Mouse (Mus musculus) midbrain, embryonic 10.5 days (tissue): Measurements from ENCODE around the gene Pla2g1b. TPM values are rescaled to one million over a fixed set of nuclear protein-coding genes. Genes with fewer than 3 reads are reported as not detected.

Source experiments
- DNase-seq: peaks from one replicate; pipeline ENCODE4 v3.0.0-alpha.2; 2017; ENCODE audit warnings: low spot score
- H3K27ac ChIP-seq: fragments of 300-500 bp; sonication (generic); replicated peaks from 2 replicates; pipeline ENCODE4 v1.5.1; 2016; ENCODE audit warnings: mild to moderate bottlenecking
- H3K27me3 ChIP-seq: fragments of 300-500 bp; sonication (generic); 2 replicates; pipeline ENCODE4 v1.6.1; 2016; ENCODE audit warnings: low read depth, mild to moderate bottlenecking; ENCODE audit not compliant: poor library complexity, severe bottlenecking
- H3K36me3 ChIP-seq: fragments of 300-500 bp; sonication (generic); 2 replicates; pipeline ENCODE4 v1.6.1; 2016; ENCODE audit warnings: mild to moderate bottlenecking, moderate library complexity
- H3K4me1 ChIP-seq: fragments of 300-500 bp; sonication (generic); 2 replicates; pipeline ENCODE4 v1.6.1; 2016
- H3K4me3 ChIP-seq: fragments of 300-500 bp; sonication (generic); 2 replicates; pipeline ENCODE4 v1.5.1; 2016; ENCODE audit warnings: mild to moderate bottlenecking, moderate library complexity
- H3K9me3 ChIP-seq: fragments of 300-500 bp; sonication (generic); replicated peaks from 2 replicates; pipeline ENCODE4 v1.6.1; 2016; ENCODE audit warnings: mild to moderate bottlenecking
- WGBS: fragments of 180-500 bp; shearing (Covaris S2); methylation state at CpG from one replicate; pipeline ENCODE4 v1.1.7; 2016; 5-methylcytosine and 5-hydroxymethylcytosine counted together
- polyA plus RNA-seq: library from polyadenylated mRNA; unstranded; fragments of >200 nt; fragmentation: Nextera tagmentation; extraction: Ambion mirVana; gene quantifications from 2 replicates; pipeline ENCODE4 v1.2.1, GENCODE M21; 2016

The Pla2g1b gene
- polyA plus RNA-seq, 1 experiment from 2014 or later: 0.62 TPM

DNA sequence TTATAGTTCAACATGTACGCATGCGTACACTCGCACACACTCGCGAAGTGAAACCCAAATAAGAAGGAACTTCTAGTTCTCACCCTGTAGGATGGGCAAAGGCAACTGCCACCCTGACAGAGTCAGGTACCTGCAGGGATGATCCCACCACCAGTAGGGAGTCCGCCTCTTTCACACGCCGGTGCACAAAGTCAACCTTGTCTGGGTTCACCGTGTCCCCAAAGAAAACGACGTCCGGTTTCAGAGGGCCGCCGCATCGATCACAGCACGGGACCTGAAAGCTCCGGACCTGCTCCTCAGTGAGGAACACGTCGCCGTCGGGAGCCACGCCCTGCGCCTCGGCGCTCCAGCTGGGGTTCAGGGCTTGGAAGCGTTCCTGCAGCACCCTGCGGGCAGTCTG, 14.0 kb downstream of the Pla2g1b start:
- H3K27me3 ChIP-seq: peaks cover 44% of the 10 kb centered on the region
- no peaks in the 10 kb centered on the region for H3K9me3 ChIP-seq
- no peak for DNase-seq
- WGBS: 15% methylated on average over 27 of the region's 27 CpGs
- peaks cover 44% of the 10 kb centered on the region for H3K4me1 ChIP-seq
- H3K36me3 ChIP-seq: peaks cover 20% of the 10 kb centered on the region
- H3K27ac ChIP-seq: no peak overlapping the region
- peak overlapping the region; percentile 36 for H3K4me3 ChIP-seq

DNA sequence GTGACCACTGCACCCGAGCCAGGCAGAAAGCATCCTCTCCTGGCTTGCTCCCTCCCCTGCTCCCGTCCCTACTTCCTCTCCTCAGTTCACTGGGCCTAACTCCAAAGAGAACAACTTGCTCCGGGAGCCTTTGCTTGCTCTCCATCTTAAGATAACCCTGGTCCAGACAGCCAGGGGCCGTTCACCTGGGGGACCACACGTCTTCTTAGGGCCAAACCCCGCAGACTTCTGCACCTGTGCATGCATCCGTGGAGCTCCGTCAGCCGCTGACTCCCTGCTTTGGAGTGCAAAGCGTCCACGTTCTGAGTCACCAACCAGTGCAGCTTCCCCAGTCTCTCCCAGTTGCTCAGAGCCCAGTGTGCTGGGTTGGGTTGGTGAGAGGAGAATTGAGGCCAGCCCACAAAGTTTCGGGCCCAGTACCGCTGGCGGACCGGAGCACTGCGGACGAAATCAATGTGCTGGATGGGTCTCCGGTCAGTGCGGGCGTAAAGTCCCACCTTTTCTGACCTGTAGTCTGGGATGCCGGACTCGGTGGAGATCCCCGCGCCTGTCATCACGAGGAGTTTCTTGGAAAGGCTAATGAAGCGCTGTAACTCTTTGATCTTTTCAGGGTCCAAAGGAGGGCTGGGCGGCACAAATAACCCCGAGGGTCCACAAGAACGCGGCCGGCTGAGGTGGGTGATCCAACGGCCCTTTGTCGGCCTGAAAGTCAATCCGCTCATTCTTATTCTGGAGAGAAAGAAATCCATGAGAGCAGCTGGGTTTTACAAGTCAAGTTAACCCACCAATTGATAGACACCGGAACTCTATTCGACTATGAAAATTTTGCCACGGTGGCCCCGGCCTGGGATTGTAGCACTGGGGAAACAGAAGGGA, 16.6 kb downstream of the Pla2g1b start:
- H3K27me3 ChIP-seq: peaks cover 44% of the 10 kb centered on the region
- WGBS: 17% methylated on average over 38 of the region's 38 CpGs
- peak overlapping the region; percentile 42 for H3K4me3 ChIP-seq
- peak; percentile 33 for DNase-seq
- H3K36me3 ChIP-seq: peaks cover 10% of the 10 kb centered on the region; the same call in 1 of the 2 replicates
- no peaks in the 10 kb centered on the region for H3K9me3 ChIP-seq
- 0 out of 2 replicates have a peak overlapping the region, but pooled peaks have one; percentile 7 for H3K27ac ChIP-seq
- peaks cover 30% of the 10 kb centered on the region for H3K4me1 ChIP-seq

DNA sequence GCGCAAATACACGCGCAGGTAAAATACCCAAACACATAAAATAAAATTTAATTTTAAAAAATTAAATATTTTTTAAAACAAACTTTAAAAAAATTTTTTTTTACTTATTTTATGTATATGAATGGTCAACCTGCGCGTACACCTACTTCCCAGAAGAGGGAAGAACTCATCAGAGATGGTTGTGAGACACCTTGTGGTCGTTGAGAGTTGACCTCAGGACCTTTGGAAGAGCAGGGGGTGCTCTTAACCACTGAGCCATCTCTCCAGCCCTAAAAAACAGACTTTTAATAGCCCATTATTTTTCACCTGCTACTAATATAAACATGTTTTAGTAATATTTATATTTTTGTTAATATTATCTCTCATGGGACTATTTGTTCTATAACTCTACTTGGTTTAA, 17.3 kb downstream of the Pla2g1b start:
- DNase-seq: no peak
- peaks cover 44% of the 10 kb centered on the region for H3K27me3 ChIP-seq
- no peaks in the 10 kb centered on the region for H3K9me3 ChIP-seq
- WGBS: 19% methylated on average over 6 of the region's 6 CpGs
- peak overlapping the region; percentile 53 for H3K4me3 ChIP-seq
- peaks cover 30% of the 10 kb centered on the region for H3K4me1 ChIP-seq
- H3K36me3 ChIP-seq: 0 out of 2 replicates have a peak, but pooled peaks cover 5% of the 10 kb centered on the region
- no peak overlapping the region for H3K27ac ChIP-seq

DNA sequence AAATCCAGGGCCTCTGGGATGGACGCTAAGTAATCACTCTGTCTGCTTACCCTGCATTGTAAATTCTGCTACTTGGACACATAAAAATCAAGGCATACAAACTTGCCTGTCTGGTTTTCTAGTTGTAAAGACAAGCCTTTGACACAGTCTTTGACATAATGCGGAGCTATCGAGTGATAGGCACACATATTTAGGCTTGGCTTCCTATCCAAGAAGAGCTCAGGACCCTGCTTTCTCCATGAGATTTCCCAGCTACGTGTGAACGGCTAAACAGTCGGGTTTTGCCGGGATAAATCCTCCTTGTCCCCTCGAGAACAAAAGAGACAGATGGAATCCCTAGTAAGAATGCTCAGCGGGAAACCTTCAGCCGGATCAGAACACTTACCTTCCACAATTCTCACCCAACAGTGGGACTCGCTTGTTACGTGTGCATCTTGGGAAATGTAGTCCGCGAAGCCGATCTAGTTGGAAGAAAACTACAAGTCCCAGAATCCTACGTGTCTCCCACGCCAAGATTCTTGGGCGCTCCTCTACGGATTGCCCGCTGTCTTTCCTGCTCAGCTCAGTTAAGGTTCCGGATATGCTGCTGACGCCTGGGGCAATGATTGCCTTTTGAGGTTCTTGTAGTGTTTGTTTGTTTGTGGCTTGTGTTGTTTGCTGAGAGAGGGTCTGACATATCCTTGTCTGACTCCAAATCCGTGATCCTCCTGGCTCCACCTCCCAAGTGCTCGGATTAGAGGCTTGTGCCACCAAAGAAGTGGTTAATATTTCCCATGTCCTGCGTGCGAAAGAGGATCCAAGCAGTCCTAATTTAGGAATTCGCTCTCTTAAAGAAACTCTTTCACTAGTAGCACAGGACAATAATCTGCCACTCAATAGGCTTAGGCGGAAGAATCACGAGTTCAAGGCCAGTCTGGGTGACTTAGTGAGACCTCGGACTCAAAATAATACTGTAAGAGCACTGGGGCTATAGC, 18.2 kb downstream of the Pla2g1b start, which contains the start of gene Sirt4:
TSS of gene Sirt4 (minus strand) at position 779 of the 974 bp plus-strand sequence.
- H3K4me1 ChIP-seq: peaks cover 36% of the 10 kb centered on the region
- peaks cover 43% of the 10 kb centered on the region for H3K27me3 ChIP-seq
- H3K9me3 ChIP-seq: no peaks in the 10 kb centered on the region
- DNase-seq: peak; percentile 84
- peak within 1 kb of the TSS; percentile 83 for H3K27ac ChIP-seq
- H3K36me3 ChIP-seq: 0 out of 2 replicates have a peak, but pooled peaks cover 5% of the 10 kb centered on the region
- WGBS: 9% methylated on average over 30 of the region's 30 CpGs
- peak within 1 kb of the TSS; percentile 53 for H3K4me3 ChIP-seq

DNA sequence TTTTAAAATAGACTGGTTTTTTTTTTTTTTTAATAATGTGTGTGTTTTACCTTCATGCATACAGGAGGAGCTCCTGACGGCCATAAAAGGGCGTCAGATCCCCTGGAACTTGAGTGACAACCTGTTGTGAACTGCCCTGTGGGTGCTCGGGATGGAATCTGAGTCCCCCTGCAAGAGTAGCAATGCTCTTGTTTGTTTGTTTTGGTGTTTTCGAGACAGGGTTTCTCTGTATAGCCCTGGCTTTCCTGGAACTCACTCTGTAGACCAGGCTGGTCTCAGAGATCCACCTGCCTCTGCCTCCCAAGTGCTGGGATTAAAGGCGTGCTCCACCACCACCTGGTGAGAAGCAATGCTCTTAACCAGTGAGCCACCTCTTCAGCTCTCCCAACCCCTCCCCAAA, 18.9 kb downstream of the Pla2g1b start:
- 74% methylated on average over 5 of the region's 5 CpGs for WGBS
- H3K27ac ChIP-seq: peak overlapping the region; percentile 83; the same call in 1 of the 2 replicates
- H3K27me3 ChIP-seq: peaks cover 35% of the 10 kb centered on the region
- no peaks in the 10 kb centered on the region for H3K9me3 ChIP-seq
- peaks cover 38% of the 10 kb centered on the region for H3K4me1 ChIP-seq
- H3K36me3 ChIP-seq: no peaks in the 10 kb centered on the region
- peak overlapping the region; percentile 53 for H3K4me3 ChIP-seq
- DNase-seq: no peak

DNA sequence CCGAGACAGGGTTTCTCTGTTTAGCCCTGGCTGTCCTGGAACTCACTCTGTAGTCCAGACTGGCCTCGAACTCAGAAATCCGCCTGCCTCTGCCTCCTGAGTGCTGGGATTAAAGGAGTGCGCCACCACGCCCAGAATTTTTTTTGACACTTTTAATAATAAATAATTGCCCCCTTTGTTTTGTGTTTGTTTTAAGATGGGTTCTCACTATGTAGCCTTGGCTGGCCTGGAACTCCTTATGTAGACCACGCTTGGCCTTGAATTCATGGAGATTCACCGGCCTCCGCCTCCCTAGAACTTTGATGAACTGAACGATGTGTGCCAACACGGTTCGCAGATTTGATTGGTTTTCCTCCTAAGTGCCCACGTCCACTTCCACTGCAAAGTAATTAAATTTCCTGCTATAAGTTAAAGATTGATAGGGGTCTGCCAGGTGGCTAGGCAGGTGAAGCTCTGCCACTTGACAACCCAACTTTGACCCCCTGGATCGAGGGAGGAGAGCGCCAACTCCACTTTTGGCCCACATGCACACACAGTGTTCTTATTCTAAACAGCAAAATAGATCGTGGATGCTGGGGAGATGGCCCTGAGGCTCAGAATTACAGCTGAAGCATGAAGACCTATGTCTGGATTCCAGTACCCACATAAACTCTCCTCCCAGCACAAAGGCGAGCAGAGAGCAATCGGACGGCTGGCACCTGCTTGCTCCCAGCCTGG, 19.6 kb downstream of the Pla2g1b start:
- 90% methylated on average over 18 of the region's 18 CpGs for WGBS
- H3K4me3 ChIP-seq: no peak overlapping the region
- H3K27me3 ChIP-seq: peaks cover 29% of the 10 kb centered on the region
- no peak for DNase-seq
- no peaks in the 10 kb centered on the region for H3K36me3 ChIP-seq
- H3K27ac ChIP-seq: no peak overlapping the region
- peaks cover 33% of the 10 kb centered on the region for H3K4me1 ChIP-seq
- no peaks in the 10 kb centered on the region for H3K9me3 ChIP-seq

DNA sequence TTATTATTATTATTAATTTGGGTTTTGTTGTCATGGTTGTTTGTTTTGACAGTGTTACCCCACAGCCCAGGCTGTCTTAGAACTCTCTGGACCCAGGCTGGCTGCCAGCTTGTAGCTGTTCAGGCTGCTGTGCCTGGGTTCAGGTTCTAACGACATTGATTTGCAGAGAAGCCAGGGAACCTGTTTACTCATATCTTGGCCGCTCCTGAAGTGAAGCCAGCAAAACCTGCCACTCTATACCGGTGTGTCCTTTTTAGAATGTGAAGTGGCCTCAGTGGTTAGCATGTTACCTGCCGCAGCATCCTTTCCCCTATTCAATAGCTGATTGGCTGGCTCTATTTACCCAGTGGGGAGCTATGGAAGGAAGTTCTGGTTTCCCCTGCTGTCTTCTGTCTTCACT, 20.7 kb downstream of the Pla2g1b start:
- no peak for DNase-seq
- H3K27ac ChIP-seq: no peak overlapping the region
- peaks cover 40% of the 10 kb centered on the region for H3K4me1 ChIP-seq
- no peak overlapping the region for H3K4me3 ChIP-seq
- H3K9me3 ChIP-seq: no peaks in the 10 kb centered on the region
- H3K27me3 ChIP-seq: peaks cover 18% of the 10 kb centered on the region
- no peaks in the 10 kb centered on the region for H3K36me3 ChIP-seq
- 49% methylated on average over 4 of the region's 4 CpGs for WGBS

DNA sequence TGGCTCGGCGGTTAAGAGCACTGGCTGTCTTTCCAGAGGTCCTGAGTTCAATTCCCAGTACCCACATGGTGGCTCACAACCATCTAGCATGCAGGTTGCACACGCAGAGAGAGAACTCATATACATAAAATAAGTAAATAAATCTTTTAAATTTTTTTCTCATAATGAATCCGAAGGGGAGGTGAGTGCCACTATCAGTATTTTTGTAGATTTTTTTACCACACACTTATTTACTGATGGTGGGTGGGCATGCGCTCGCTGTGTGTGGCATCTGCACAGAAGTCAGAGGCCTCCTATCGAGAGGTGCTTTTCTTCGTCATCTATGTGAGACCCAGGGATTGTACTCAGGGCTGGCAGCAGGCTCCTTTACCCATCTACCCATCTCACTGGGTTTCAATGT, 21.3 kb downstream of the Pla2g1b start:
- 88% methylated on average over 8 of the region's 8 CpGs for WGBS
- H3K27me3 ChIP-seq: peaks cover 12% of the 10 kb centered on the region
- no peak overlapping the region for H3K27ac ChIP-seq
- peaks cover 44% of the 10 kb centered on the region for H3K4me1 ChIP-seq
- no peak overlapping the region for H3K4me3 ChIP-seq
- DNase-seq: no peak
- H3K9me3 ChIP-seq: no peaks in the 10 kb centered on the region
- no peaks in the 10 kb centered on the region for H3K36me3 ChIP-seq

DNA sequence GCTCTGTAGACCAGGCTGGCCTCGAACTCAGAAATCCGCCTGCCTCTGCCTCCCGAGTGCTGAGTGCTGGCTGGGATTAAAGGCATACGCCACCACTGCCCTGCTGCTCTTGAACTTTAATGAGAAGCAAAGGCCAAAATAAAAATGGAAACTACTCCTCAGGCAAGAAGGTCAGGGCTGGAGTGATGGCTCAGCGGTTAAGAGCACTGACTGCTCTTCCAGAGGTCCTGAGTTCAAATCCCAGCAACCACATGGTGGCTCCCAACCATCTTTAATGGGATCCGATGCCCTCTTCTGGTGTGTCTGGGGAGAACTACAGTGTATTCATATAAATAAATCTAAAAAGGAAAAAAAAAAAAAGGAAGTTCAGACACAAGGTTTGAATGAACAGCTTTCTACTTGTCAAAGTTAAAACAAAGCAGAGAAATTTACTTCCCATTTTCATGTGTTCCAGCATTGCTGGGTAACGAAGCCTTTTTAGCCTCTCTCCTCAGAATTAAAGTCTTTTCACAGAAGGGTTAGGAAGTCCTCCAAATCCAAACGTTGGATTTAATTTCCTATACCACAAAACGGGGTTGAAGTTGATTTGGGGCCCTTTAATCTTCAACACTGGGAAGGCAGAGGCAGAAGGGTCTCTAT, 22.0 kb downstream of the Pla2g1b start:
- DNase-seq: no peak
- H3K4me3 ChIP-seq: no peak overlapping the region
- no peaks in the 10 kb centered on the region for H3K36me3 ChIP-seq
- peaks cover 5% of the 10 kb centered on the region for H3K27me3 ChIP-seq
- H3K27ac ChIP-seq: no peak overlapping the region
- WGBS: 77% methylated on average over 9 of the region's 9 CpGs
- H3K4me1 ChIP-seq: peaks cover 37% of the 10 kb centered on the region
- H3K9me3 ChIP-seq: no peaks in the 10 kb centered on the region

DNA sequence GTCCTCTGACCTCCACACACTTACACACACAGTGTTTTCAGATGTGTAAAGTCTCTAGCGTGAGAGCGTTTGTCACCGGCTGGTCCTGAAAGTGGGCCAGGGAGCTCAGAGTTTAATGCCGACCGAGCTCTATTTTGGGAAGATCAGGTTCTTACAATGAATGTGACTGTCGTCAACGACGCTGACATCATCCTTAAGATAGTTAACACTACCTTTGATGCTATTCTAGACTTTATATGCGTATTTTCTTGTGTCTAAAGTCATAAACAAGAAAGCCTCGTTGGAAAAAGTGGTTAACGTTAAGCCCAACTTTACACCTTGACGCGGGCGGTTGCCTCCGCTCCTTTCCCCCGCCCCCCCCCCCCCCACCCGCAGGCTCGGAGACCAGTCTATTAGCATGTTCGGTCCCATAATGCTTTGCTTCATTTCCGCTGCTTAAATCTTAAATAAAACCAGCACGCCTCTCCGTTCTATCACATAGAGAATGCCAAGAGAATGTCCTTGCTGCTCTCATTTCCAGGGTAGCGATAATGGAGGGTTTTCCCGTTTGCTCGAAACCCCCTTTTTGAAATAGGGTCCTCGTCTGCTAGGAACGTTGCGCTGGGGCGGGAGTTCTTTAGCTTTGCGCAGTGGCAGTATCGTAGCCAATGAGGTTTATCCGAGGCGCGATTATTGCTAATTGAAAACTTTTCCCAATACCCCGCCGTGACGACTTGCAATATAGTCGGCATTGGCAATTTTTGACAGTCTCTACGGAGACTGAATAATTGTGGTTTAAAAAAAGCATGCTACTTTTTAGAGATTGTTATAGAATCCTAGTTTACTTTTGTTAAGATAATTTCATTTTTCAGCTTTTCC, 23.0 kb downstream of the Pla2g1b start:
- under 1% methylated on average over 39 of the region's 39 CpGs for WGBS
- peak; percentile 84 for DNase-seq
- H3K4me3 ChIP-seq: peak overlapping the region; percentile 53

More for the DNA sequence above, 23.0 kb downstream of the Pla2g1b start:
- Histone ChIP-seq H3K4me1 (peaks cover 34% of the 10 kb centered on the region), H3K9me3 (no peaks in the 10 kb centered on the region), H3K27ac (peak overlapping the region; percentile 97), H3K27me3 (no peaks in the 10 kb centered on the region), H3K36me3 (no peaks in the 10 kb centered on the region)
